Mouse (Mus musculus) forebrain, embryonic 10.5 days (tissue): ENCODE data around the gene Trappc2l. TPM values are rescaled to one million over a fixed set of nuclear protein-coding genes. Genes with fewer than 3 reads are reported as not detected.
A peak's percentile ranks its signal among the peaks of the same experiment; 100 is the strongest.
"Not testable (repeated sequence)": the region's sequence is repeated elsewhere in the genome, so short reads cannot be mapped to it uniquely, and the experiment has no call there.

Experiments
- DNase-seq: peaks from one replicate; pipeline ENCODE4 v3.0.0-alpha.2; 2017; ENCODE audit warnings: low spot score; ENCODE audit errors: extremely low spot score
- H3K27ac ChIP-seq: fragments of 300-500 bp; sonication (generic); 2 replicates; pipeline ENCODE4 v1.5.1; 2016; ENCODE audit warnings: mild to moderate bottlenecking
- H3K27me3 ChIP-seq: fragments of 300-500 bp; sonication (generic); 2 replicates; pipeline ENCODE4 v1.6.1; 2016; ENCODE audit warnings: mild to moderate bottlenecking; ENCODE audit not compliant: poor library complexity, severe bottlenecking
- H3K36me3 ChIP-seq: fragments of 300-500 bp; sonication (generic); replicated peaks from 2 replicates; pipeline ENCODE4 v1.6.1; 2016; ENCODE audit warnings: mild to moderate bottlenecking, moderate library complexity
- H3K4me1 ChIP-seq: fragments of 300-500 bp; sonication (generic); 2 replicates; pipeline ENCODE4 v1.6.1; 2016
- H3K4me3 ChIP-seq: fragments of 300-500 bp; sonication (generic); 2 replicates; pipeline ENCODE4 v1.5.1; 2016; ENCODE audit warnings: mild to moderate bottlenecking, moderate library complexity
- H3K9me3 ChIP-seq: fragments of 300-500 bp; sonication (generic); 2 replicates; pipeline ENCODE4 v1.6.1; 2016; ENCODE audit warnings: mild to moderate bottlenecking, moderate library complexity
- WGBS: fragments of 180-500 bp; shearing (Covaris S2); methylation state at CpG from one replicate; pipeline ENCODE4 v1.1.7; 2016; 5-methylcytosine and 5-hydroxymethylcytosine counted together
- polyA plus RNA-seq: library from polyadenylated mRNA; unstranded; fragments of >200 nt; fragmentation: Nextera tagmentation; extraction: Ambion mirVana; gene quantifications from 2 replicates; pipeline ENCODE4 v1.2.1, GENCODE M21; 2016

Trappc2l gene
- polyA plus RNA-seq, 1 experiment from 2014 or later = 44.1 TPM

- 75% methylated on average over 6 of the region's 6 CpGs for WGBS
- no peak overlapping the region for H3K27ac ChIP-seq
- no peak overlapping the region for H3K4me3 ChIP-seq
- H3K27me3 ChIP-seq = no peaks in the 10 kb centered on the region
- DNase-seq = no peak
- H3K4me1 ChIP-seq = peaks cover 47% of the 10 kb centered on the region
- no peaks in the 10 kb centered on the region for H3K9me3 ChIP-seq
- H3K36me3 ChIP-seq = peaks cover 6% of the 10 kb centered on the region
Measured at GRCm38 (mm10) chr8:122618660-122619378, 7.4 kb downstream of the Trappc2l start.

- H3K9me3 ChIP-seq = no peaks in the 10 kb centered on the region
- H3K27me3 ChIP-seq = no peaks in the 10 kb centered on the region
- no peak overlapping the region for H3K4me3 ChIP-seq
- H3K36me3 ChIP-seq = no peaks in the 10 kb centered on the region; the same call in 1 of the 2 replicates
- no peak for DNase-seq
- WGBS = 39% methylated on average over 5 of the region's 5 CpGs
- peaks cover 47% of the 10 kb centered on the region for H3K4me1 ChIP-seq
- H3K27ac ChIP-seq = peak overlapping the region; percentile 49; the same call in 1 of the 2 replicates
Measured at GRCm38 (mm10) chr8:122620446-122620845, 9.0 kb downstream of the Trappc2l start.

GRCm38 (mm10) chr8:122622727-122623126 lies 11.3 kb downstream of the Trappc2l start, which contains the start of gene Pabpn1l:
Gene Pabpn1l (minus strand): TSS chr8:122622739.
- 61% methylated on average over 6 of the region's 6 CpGs for WGBS
- 0 out of 2 replicates have a peak within 1 kb of the TSS, but pooled peaks have one; percentile 13 for H3K27ac ChIP-seq
- 0 out of 2 replicates have a peak, but pooled peaks cover 4% of the 10 kb centered on the region for H3K27me3 ChIP-seq
- H3K4me3 ChIP-seq = no peak within 1 kb of the TSS
- H3K9me3 ChIP-seq = no peaks in the 10 kb centered on the region
- peaks cover 47% of the 10 kb centered on the region for H3K4me1 ChIP-seq
- DNase-seq = no peak
- no peaks in the 10 kb centered on the region for H3K36me3 ChIP-seq

GRCm38 (mm10) chr8:122623844-122624642 lies 12.6 kb downstream of the Trappc2l start:
- WGBS = 91% methylated on average over 17 of the region's 17 CpGs
- no peak overlapping the region for H3K4me3 ChIP-seq
- no peaks in the 10 kb centered on the region for H3K9me3 ChIP-seq
- H3K27me3 ChIP-seq = peaks cover 17% of the 10 kb centered on the region
- peaks cover 39% of the 10 kb centered on the region for H3K4me1 ChIP-seq
- no peak for DNase-seq
- H3K36me3 ChIP-seq = no peaks in the 10 kb centered on the region
- H3K27ac ChIP-seq = no peak overlapping the region; the same call in 1 of the 2 replicates

GRCm38 (mm10) chr8:122624653-122625052 lies 13.2 kb downstream of the Trappc2l start:
- Histone ChIP-seq H3K4me3 (no peak overlapping the region), H3K27ac (no peak overlapping the region; the same call in 1 of the 2 replicates), H3K36me3 (no peaks in the 10 kb centered on the region), H3K4me1 (peaks cover 38% of the 10 kb centered on the region), H3K27me3 (peaks cover 20% of the 10 kb centered on the region), H3K9me3 (no peaks in the 10 kb centered on the region)
- no peak for DNase-seq
- WGBS = 79% methylated on average over 5 of the region's 5 CpGs

GRCm38 (mm10) chr8:122625811-122626210 lies 14.4 kb downstream of the Trappc2l start:
- DNase-seq = no peak
- Histone ChIP-seq H3K4me1 (peaks cover 36% of the 10 kb centered on the region), H3K4me3 (no peak overlapping the region), H3K9me3 (no peaks in the 10 kb centered on the region), H3K27ac (no peak overlapping the region), H3K27me3 (peaks cover 30% of the 10 kb centered on the region), H3K36me3 (no peaks in the 10 kb centered on the region)
- WGBS = 90% methylated on average over 9 of the region's 9 CpGs

- peaks cover 33% of the 10 kb centered on the region for H3K4me1 ChIP-seq
- H3K27me3 ChIP-seq = peaks cover 33% of the 10 kb centered on the region
- H3K36me3 ChIP-seq = no peaks in the 10 kb centered on the region
- no peaks in the 10 kb centered on the region for H3K9me3 ChIP-seq
- no peak overlapping the region for H3K4me3 ChIP-seq
- no peak overlapping the region for H3K27ac ChIP-seq
- DNase-seq = no peak
- 81% methylated on average over 2 of the region's 2 CpGs for WGBS
Measured at GRCm38 (mm10) chr8:122626896-122627295, 15.5 kb downstream of the Trappc2l start.

- Histone ChIP-seq H3K27ac (no peak overlapping the region), H3K36me3 (0 out of 2 replicates have a peak, but pooled peaks cover 2% of the 10 kb centered on the region), H3K9me3 (no peaks in the 10 kb centered on the region), H3K4me3 (no peak overlapping the region), H3K27me3 (peaks cover 33% of the 10 kb centered on the region), H3K4me1 (peaks cover 16% of the 10 kb centered on the region)
- DNase-seq = no peak
- WGBS = 21% methylated on average over 10 of the region's 10 CpGs
Measured at GRCm38 (mm10) chr8:122629388-122629787, 17.9 kb downstream of the Trappc2l start.

GRCm38 (mm10) chr8:122630696-122631095 lies 19.3 kb downstream of the Trappc2l start:
- peak overlapping the region; percentile 26 for H3K4me3 ChIP-seq

GRCm38 (mm10) chr8:122632134-122632533 lies 20.7 kb downstream of the Trappc2l start:
- H3K9me3 ChIP-seq, H3K27ac ChIP-seq, H3K36me3 ChIP-seq, H3K4me3 ChIP-seq, DNase-seq: not testable (repeated sequence)
- 77% methylated on average over 3 of the region's 3 CpGs for WGBS
- Histone ChIP-seq H3K4me1 (peaks cover 24% of the 10 kb centered on the region), H3K27me3 (peaks cover 33% of the 10 kb centered on the region)

More at GRCm38 (mm10) chr8:122630696-122631095, 19.3 kb downstream of the Trappc2l start:
- H3K36me3 ChIP-seq = 0 out of 2 replicates have a peak, but pooled peaks cover 8% of the 10 kb centered on the region
- 59% methylated on average over 22 of the region's 22 CpGs for WGBS
- no peak for DNase-seq
- peaks cover 33% of the 10 kb centered on the region for H3K27me3 ChIP-seq
- peak overlapping the region; percentile 64 for H3K27ac ChIP-seq
- H3K4me1 ChIP-seq = peaks cover 17% of the 10 kb centered on the region
- no peaks in the 10 kb centered on the region for H3K9me3 ChIP-seq

GRCm38 (mm10) chr8:122633205-122633604 lies 21.8 kb downstream of the Trappc2l start:
- Histone ChIP-seq H3K27ac (no peak overlapping the region), H3K9me3 (no peaks in the 10 kb centered on the region), H3K4me1 (peaks cover 24% of the 10 kb centered on the region), H3K27me3 (peaks cover 24% of the 10 kb centered on the region), H3K4me3 (no peak overlapping the region), H3K36me3 (0 out of 2 replicates have a peak, but pooled peaks cover 8% of the 10 kb centered on the region)
- WGBS = 96% methylated on average over 14 of the region's 14 CpGs
- DNase-seq = no peak

- Histone ChIP-seq H3K4me3 (no peak overlapping the region), H3K4me1 (peaks cover 28% of the 10 kb centered on the region), H3K27me3 (no peaks in the 10 kb centered on the region), H3K36me3 (0 out of 2 replicates have a peak, but pooled peaks cover 8% of the 10 kb centered on the region), H3K9me3 (no peaks in the 10 kb centered on the region), H3K27ac (no peak overlapping the region)
- 82% methylated on average over 14 of the region's 14 CpGs for WGBS
- DNase-seq = no peak
Measured at GRCm38 (mm10) chr8:122635878-122636802, 24.7 kb downstream of the Trappc2l start.
